Mouse (Mus musculus) A20 (cell line): ENCODE results near the gene Hist1h4h.

Source experiments
- DNase-seq: peaks from one replicate; pipeline ENCODE4 v3.0.0-alpha.2; 2011; ENCODE audit warnings: low read depth, low spot score

The Hist1h4h gene

GRCm38 (mm10) chr13:23530901-23531875 is at the start of gene Hist1h4h:
TSS of gene Hist1h4h (plus strand) at chr13:23531050.
- peak; percentile 97 for DNase-seq

- peak; percentile 27 for DNase-seq
These were observed 47.7 kb upstream of the Hist1h4h start for GRCm38 (mm10) chr13:23483153-23483552.

GRCm38 (mm10) chr13:23485271-23485670 is 45.6 kb upstream of the Hist1h4h start:
- no peak for DNase-seq

- peak; percentile 84 for DNase-seq
These were observed 42.2 kb upstream of the Hist1h4h start, which contains the start of gene Btn2a2 for GRCm38 (mm10) chr13:23488400-23489322. TSS of gene Btn2a2 (minus strand) at chr13:23488857.

GRCm38 (mm10) chr13:23490863-23491262 is 40.0 kb upstream of the Hist1h4h start:
- no peak for DNase-seq

GRCm38 (mm10) chr13:23491263-23491662 is 39.6 kb upstream of the Hist1h4h start:
- no peak for DNase-seq

GRCm38 (mm10) chr13:23491990-23492389 is 38.9 kb upstream of the Hist1h4h start:
- DNase-seq, result no peak

- DNase-seq, result no peak
These were observed 35.3 kb upstream of the Hist1h4h start for GRCm38 (mm10) chr13:23495526-23495925.

- peak; percentile 65 for DNase-seq
These were observed 33.1 kb upstream of the Hist1h4h start for GRCm38 (mm10) chr13:23497656-23498321.

- DNase-seq, result peak; percentile 35
These were observed 32.2 kb upstream of the Hist1h4h start for GRCm38 (mm10) chr13:23498653-23499052.

- DNase-seq, result peak; percentile 79
These were observed 30.9 kb upstream of the Hist1h4h start for GRCm38 (mm10) chr13:23499943-23500342.

- DNase-seq, result peak; percentile 87
These were observed 30.2 kb upstream of the Hist1h4h start for GRCm38 (mm10) chr13:23500424-23501200.

- DNase-seq, result peak; percentile 65
These were observed 29.3 kb upstream of the Hist1h4h start for GRCm38 (mm10) chr13:23501511-23501910.

GRCm38 (mm10) chr13:23502031-23502567 is 28.8 kb upstream of the Hist1h4h start:
- peak; percentile 79 for DNase-seq

GRCm38 (mm10) chr13:23502916-23503315 is 27.9 kb upstream of the Hist1h4h start:
- DNase-seq, result no peak

- peak; percentile 85 for DNase-seq
These were observed 27.1 kb upstream of the Hist1h4h start for GRCm38 (mm10) chr13:23503797-23504196.

GRCm38 (mm10) chr13:23505662-23506345 is 25.0 kb upstream of the Hist1h4h start:
- peak; percentile 81 for DNase-seq

- DNase-seq, result peak; percentile 88
These were observed 24.5 kb upstream of the Hist1h4h start for GRCm38 (mm10) chr13:23506351-23506750.

GRCm38 (mm10) chr13:23506819-23507515 is 23.9 kb upstream of the Hist1h4h start:
- peak; percentile 92 for DNase-seq
